Mouse (Mus musculus) cerebellum, postnatal 4 days (tissue): Measurements from ENCODE around the gene Cds1.

ENCODE experiments used
- DNase-seq, 2 experiments: peaks; one replicate each; pipeline ENCODE4 v3.0.0; 2022; ENCODE audit warnings: low spot score in 2 of 2, mixed read lengths in 1 of 2

Cds1 gene

DNA sequence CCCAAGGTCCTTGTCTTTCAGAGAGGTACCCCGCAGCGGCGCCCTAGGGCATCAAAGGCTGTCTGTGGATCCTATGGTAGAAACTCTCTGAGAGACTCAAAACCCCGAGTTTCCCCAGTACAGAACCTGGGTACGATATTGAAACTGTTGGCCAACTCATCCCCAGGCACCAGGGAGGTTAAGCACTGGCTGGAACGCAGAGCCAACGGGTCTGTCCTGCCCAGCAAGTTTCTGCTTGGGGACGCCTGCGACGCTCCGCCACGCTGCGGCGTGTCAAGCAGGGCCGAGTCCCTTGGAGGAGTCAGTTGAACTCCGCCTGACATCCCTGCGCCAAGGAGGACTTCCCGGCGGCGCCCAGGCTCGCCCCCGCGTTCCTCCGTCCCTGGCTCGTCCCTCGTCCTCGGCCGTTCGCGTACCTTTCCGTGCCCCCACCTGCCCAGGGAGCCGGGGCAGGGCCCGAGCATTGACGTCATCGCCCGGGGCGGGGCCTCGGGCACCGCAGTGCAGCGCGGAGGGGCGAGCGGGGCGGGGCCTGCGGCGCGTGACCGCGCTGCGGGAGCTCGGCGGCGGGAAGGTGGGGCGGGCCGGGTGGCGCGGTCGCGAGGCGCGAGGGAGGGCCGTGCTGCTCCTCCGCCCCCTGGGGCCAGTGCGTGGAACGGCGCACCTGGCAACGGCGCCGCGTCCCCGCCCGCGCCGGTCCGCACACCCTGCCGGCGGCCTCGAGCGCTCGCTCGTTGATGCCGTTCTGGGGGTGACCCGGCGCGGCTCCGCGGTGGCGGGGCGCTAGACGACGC, at the start of gene Cds1:
Gene Cds1, plus strand, starts transcription at position 577 of the 794 bp plus-strand sequence.
- peak; percentile 59 to 62 for DNase-seq

DNA sequence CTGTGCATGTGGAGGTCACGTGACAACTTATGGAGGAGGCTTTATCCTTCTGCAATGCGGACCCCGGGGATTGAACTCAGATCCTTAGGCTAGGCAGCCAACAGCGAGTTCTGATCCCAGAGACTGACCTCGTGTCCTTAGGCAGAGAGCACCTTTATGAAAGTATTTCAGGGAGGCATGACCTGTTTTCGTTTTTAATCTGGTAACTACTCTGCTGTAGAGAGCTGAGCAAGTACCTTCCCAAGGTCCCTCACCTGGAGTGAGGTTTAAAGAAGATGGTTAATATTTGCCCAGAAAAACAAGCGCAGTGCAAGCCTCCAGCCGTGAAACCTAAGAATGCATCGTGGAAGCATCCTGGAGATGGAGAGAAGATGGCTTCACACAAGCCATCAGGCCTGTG, 40.7 kb upstream of the Cds1 start:
- no peak for DNase-seq

DNA sequence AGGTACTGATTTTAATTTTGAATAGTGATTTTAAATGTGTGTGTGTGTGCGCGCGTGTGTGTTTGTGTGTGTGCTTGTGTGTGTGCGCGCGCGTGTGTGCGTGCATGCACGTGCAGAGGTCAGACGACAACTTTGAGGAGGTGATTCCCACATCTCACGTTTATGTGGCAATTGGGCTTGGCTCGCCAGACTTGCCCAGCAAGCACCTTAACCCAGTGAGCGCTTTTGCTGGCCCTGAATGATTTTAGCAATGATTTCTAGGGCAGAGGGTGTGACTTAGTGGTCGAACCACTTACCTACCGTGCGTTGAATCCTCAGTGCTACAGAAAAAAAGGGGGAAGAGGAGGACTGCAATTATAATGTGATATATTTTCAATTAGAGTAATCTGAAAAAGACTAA, 40.2 kb upstream of the Cds1 start:
- DNase-seq, result no peak

DNA sequence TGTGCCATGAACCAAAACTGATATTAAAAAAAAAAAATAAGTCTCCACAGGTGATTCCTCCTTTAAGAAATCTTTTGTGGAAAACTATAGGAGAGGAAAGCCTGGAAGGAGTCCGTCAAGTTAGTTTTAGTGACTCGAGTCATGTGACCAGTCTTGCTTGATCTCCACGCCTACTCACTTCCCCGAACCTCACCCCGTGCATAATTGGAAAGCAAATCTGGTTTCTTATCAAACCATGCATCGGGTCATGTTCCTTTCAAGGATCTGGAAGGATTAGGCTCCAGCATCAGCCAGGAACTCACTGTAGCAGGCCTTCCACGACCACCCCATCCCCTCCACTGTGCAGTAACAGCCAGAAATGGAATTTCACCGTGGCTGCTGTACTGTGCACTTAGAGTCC, 39.2 kb upstream of the Cds1 start:
- no peak for DNase-seq

DNA sequence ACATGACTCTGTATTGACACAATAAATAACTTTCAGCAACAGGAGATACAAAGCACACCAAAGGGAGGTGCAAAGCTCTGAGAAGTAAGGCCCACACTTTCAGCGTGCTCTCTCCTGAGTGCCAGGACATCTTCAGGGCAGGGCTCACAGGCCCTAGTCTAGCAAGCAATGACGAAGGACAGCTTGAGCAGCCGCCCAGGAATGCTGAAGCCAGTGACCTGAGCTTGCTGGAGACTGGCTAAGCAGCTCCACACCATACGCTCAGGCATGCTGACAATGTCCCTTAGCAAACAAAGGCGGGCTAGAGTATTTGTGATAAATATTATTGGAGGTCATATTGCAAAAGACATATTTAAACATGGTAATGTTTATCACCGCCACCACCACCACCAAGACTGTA, 38.6 kb upstream of the Cds1 start:
- no peak for DNase-seq

DNA sequence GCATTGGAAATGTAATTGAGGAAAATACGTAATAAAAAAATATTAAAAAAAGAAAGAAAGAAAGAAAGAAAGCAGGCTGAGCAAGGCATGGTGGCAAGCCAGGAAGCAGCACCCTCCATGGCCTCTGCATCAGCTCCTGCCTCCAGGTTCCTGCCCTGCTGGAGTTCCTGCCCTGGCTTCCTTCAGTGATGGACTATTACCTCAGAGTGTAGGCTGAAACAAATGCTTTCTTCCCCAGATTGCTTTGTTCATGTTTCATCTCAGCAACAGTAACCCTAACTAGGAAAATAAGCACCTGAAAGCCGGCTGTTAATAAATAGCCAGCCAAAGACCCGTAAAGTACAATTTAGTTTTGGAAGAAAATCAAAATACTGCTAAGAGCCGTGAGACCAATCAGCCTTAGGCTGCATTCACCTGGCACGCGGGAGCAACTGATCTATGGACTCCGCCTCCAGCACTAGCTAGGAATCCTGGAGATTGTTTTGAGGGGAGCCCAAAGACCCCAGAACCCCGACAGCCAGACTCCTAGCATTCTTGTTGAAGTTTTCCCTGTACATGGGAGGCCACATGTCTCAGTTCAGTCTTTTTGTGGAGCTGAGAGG, 36.5 kb upstream of the Cds1 start:
- DNase-seq, result no peak

DNA sequence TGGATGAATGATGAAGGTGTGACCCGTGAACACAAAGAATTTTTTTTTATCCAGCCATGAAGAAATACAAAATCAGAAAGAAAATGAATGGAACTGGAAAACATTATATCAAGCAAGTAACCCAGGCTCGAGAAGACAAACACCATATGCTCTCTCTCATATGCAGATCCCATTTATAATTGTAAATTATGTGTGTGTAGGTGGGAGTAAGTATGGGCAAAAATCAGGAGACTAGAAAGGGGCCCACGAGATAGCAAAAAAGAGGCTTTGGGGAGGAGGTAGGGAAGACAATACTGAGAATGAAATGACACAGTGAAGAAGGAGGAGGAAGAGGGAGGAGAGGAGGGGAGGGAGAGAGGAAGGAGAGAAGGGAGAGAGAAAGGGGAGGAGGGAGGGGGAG, 27.6 kb upstream of the Cds1 start:
- DNase-seq, result no peak

DNA sequence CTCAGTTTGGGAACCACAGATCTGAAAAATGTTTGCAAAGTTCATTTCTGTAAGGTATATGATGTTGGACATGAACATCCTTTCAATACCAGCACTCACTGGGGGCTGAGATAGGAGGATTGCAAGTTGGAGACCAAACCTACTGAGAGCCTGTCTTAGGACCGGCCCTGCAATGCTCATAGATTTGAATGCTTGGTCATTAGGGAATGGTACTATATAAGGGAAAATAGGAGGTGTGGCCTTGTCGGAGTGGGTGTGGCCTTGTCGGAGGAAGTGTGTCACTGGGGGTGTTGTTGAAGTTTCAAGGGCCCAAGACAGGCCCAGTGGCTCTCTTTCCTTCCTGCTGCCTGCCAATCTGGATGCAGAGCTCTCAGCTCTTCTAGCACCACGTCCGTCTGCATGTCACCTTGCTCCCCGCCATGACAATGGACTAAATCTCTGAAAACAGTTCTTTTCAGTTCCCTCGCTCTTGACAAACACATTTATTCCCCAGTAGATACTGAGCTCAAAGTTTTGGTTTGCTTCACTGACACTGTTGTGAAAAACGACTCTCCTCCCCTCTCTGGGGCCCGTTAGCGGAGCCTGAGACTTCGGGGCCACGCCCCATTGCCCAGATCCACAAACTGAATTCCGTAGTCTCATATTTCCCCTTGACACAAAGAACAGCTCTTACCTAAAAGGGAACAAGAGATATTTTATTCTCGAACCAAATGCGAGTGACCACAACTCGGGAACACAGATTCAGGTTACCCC, 24.3 kb upstream of the Cds1 start:
- no peak for DNase-seq

DNA sequence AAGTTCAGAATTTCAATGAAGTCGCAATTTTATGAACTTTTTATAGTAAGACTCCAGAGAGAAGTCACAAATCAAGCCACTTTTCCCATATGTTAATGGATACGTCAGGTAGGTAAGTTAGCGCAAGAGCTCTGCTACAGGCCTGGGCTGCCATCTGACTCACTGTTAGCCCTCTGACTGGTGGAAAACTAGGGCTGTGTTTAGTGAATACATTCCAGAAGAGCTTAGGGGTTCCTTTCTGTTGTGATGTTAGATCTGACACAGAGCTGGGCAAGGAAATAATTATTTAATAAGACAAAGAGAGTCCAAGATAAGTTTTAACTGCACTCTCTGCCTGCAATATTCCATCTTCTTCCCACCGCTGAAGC, 23.7 kb upstream of the Cds1 start:
- no peak for DNase-seq

DNA sequence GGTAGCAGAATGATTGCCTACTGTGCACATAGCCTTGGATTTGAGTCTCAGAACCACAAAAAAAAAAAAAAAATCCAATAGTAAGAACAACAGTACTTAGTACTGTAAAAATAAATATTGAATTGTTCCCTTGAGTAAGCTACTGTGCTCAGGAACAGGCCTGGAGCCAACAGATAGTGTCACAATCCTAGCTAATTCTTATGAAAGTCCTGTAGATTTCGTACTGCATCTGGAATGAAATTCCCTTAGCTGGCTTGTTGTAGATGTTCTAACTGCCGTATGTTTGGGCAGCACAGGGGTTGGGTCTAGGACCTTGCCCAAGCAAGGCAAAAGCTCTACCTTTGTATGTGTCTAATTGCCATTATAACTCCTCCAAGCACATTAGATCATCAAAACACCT, 22.9 kb upstream of the Cds1 start:
- no peak for DNase-seq

DNA sequence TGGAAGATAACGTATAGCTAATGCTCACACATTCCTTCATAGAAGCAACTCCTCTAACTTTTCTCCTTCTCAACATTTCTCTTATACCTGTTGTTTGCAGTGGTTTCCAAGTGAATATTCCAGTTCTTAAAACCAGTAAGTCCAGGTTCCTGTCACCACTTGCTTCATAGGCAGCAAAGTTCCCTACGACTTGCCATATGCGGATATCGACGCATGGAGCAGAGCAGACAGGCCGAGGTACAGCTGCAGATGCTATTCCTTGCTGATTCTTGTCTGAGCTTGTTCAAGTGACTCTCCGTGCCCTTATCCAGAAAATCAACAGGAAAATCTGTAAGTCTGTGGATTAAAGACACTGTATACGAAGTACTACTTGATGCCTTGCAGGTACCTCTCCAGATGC, 22.5 kb upstream of the Cds1 start:
- DNase-seq, result no peak

DNA sequence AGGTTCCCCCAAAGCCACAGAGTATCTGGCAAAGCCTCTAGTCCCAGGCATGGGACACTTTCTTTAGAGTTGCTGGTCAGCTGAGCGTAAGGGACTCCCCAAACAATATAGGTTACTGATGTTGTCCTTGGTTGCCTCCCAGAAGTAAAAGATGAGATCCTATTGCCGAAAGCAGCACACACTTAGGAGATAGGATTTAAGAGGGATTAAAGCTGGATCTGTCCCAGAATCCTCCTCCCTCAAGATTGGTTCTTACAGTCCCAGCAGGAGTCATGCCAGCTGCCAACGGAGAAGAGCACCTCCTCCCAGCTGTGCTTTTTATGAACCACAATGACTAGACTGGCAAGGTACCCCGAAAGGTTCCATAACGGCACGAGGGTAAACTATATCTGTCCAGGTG, 20.0 kb upstream of the Cds1 start:
- DNase-seq, result no peak

DNA sequence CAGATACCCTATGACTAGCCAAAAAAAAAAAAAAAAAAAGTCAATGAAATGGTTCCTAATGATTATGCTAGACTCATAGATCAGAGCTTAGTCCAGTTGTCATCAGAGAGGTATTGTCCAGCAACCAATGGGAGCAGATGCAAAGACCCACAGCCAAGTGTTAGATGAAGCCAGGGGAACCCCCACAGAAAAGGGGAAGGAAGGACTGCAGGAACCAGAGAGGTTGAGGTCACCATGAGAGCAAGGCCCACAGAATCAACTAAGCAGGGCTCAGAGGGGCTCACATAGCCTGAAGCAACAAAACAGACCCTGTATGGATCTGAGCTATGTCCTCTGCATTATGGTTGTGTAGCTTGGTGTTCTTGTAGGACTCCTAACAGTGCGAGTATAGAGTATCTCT, 11.2 kb upstream of the Cds1 start:
- no peak for DNase-seq

DNA sequence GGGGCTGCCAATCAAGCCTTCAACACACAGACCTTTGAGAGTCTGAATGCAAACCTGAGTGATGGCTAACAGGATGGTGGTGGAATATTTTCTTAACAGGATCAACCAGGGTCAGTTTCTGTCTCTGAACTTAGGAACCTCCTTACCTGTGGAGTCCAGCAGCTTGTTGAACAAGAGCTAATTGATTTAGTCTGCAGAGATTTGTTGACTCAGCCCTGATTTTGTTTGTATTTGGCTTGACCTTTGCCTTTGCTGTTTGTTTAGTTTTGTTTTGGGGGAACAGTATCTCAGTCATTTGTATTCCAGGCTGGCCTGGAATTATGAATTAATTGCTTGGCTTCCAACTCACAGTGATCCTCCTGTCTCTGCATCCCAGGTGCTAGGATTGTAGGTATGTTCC, 7.3 kb upstream of the Cds1 start:
- DNase-seq, result no peak

DNA sequence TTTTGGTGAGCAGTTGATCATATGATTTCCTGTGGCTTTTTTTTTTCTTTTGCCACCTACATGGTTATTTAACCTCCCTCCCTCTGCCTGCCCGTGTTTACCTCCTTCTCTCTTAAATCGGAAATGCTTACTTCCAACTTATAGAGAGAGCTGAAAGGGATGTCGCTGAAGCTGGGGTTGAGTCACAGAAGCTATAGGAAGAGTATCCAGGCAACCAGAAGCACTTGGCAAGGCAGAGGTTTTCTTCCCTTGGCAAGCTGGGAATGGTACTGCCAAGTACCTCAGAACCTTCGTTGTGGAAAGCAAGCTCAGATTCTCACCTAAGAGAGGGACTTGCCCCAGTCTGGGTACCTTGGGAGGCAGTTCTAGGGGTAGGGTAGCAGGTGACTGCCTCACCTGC, 3.2 kb upstream of the Cds1 start:
- DNase-seq, result no peak

DNA sequence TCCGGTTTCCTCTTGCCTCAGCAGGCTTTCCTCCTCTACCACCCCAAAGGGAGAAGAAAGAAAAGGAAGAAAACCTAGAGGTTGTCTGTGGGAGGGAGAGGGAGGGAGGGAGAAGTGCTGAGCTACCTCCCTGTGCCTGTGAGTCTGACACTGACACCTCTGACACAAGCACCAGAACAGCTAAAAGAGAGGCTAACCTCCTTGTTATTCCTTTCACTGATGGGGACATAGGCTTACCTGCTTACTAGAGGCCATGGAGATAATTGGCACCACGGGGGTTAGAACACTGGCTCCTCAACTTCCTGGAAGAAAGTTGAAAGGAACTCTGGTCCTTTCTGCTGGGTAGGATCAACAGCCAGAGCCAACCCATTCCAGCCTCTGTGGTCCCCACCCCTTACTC, 1.4 kb upstream of the Cds1 start:
- DNase-seq, result no peak

DNA sequence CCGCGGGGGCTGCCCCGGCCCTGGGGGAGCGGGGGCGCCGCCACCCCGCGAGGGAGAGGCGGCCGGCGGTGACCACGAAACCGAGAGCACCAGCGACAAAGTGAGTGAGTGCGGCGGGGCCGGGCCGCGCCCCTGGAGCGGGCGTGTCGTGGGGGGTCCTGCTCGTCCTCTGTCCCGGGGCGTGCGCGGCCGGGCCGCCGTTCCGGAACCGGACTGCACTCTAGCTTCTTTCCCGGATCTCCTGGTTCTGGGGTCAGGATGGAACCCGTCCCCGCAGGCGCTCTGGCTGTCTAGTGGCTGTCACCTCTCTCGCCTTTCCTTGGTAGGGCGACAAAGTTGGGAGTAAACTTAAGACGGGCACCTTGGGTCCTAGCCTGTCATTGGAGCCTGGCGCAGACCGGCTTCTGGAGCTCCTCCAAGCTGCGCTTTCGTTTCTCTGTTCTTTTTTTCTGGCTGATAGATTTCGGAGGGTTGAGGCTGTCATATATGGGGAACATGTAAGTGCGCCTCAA, 516 bp downstream of the Cds1 start:
- DNase-seq, result peak in 1 of 2 experiments; percentile 14

DNA sequence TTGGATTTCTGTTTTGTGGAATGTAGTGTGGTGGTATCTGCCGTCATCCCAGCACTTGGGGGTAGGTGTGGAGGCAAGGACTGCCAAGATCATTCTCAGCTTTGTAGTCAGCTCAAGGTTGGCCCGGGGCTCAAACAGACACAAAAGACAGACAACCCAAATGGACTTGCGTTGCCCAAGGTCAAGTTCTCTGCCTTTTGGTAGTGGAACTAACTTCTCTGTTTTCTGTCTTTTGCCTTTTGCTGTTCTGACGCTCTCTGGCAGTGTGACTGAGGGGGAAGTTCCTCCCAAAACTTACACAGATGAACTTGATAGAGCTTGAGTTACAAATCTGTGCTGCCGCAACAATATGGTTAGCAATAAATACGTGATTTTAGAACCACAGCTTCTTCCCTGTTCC, 1.3 kb downstream of the Cds1 start:
- no peak for DNase-seq

DNA sequence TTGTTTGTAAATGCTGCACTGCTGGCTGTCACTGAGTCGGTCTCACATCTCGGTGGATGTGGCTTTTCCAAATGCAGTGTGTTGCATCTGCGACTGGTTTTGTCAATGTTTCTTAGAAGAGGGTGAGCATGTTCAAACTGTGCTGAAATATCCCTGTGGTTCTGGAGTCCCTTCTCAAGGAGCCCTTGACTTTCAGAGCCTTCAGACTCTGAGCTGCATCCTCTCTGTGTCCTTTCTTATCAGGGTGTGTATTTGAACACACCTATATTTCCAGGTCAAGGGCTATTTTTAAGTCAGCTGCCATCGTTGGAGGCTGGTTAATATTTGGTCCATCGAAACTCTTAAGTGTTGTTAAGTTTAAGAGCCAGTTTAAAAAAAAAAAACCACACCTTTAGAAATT, 2.2 kb downstream of the Cds1 start:
- DNase-seq, result no peak

DNA sequence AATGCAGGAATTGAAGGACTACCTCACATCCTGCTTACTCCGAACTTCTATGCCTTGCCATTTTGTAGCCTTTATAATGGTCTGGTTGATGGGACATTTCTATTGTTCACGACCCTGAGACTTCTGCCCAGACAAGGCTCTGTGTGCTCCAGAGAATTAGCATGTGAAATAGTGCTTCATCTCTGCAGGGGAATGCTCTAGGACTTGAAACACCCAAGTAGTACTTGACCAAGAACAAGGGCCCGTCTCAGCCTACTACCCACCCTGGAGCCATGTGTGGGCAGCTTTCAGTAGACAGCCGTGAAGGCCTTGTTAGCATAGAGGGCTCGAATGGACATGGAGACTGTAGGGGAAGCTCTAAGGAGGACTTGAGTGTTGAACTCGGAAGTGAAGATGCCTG, 2.6 kb downstream of the Cds1 start:
- no peak for DNase-seq

DNA sequence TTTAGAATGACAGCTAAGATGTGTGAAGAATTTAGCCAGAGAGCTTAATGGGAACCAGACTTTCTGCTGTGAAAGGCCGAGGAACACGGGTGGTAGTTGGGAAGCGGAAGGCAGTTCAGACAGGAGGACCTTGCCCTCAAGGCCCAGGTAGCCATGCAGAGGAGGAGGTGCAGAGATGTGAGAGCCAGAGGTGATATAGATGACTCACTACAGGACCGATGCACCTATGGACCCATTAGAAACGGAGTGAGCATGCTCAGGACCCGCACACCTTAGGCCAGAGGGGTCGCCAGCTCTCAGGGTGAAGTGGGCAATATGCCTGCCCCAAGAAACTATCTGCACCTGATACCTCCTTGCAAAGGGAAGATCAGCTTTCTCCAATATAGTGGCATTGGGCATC, 3.6 kb downstream of the Cds1 start:
- no peak for DNase-seq

DNA sequence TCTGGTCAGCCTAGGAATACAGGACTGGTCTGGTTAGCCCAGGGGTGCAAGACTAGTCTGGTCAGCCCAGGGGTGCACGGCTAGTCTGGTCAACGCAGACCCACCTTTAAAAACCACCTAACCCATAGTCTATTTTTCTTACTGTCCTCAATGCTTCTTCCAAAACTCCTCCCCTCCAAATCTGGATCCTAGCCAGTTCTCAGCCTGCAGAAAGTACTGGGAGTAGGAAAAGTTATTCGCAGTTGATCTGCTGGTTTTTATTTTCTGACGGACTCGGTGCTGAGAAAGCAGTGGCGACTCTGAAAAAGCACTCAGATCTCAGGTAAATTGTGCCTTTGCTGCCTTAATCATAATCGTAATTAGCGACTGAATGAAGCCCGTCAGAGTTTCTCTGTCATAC, 7.7 kb downstream of the Cds1 start:
- no peak for DNase-seq

DNA sequence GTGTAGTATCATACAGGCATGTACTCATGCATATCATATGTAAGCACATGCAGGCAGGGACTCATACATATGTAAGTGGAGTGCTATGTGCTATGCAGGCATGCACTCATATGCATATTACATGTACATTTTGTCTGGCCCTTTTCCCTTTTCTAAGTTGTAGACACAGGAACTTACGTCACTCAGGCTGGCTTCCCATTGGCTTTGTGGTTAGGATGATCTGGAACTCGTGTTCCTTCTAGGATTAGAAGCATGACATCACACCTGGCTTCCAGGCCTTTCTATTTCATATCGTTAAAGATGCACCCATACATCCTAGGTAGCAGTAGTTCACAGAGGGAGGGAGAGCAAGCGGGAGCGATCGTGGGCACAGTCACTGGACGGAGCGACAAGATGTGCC, 10.3 kb downstream of the Cds1 start:
- DNase-seq, result no peak
